Mouse (Mus musculus) kidney, adult 2 months (tissue): Measurements from ENCODE around the gene Nbas.

Source experiments
- CTCF ChIP-seq: fragments of 200-500 bp; conservative IDR thresholded peaks from 2 replicates; pipeline ENCODE4 v1.5.1; 2011; ENCODE audit warnings: low read depth, mild to moderate bottlenecking, control low read depth, low read length, moderate library complexity, mixed read lengths; ENCODE audit not compliant: insufficient read depth, insufficient read length
- POLR2A ChIP-seq: fragments of 200-500 bp; IDR thresholded peaks from one replicate; pipeline ENCODE4 v1.6.1; 2011; ENCODE audit warnings: low read depth, low read length, control low read depth

DNA sequence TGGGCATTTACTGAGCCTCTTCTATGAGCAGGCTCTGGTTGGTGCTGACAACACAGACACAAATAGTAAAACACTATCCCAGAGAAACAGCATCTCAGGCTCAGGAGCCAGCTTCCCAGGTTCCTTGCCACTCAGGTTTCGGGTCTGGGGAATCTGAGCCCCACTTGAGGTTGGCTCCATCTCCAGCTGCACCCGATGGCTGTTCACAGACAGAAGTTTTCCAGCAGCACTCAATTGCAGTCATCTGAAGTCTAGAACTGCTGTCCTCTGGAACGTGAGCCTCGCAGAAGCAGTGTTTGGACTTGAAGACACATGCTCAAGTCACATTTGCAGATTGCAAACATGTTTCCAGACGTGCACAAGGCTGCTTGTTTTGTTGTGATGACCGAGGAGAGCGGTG lies 297.5 kb downstream of the Nbas start:
- TF ChIP-seq CTCF, result no peak
- no peak for TF ChIP-seq POLR2A
